Mouse (Mus musculus) layer of hippocampus, adult 9-11 months (tissue): Measurements from ENCODE around the gene Asap2.
A peak's percentile ranks its signal among the peaks of the same experiment; 100 is the strongest.

Source experiments
- DNase-seq: peaks from one replicate; pipeline ENCODE4 v3.0.0; 2022

Asap2 gene

GRCm38 (mm10) chr12:21268083-21268616, 277.9 kb downstream of the Asap2 start:
- no peak for DNase-seq

- no peak for DNase-seq
These were observed 284.2 kb downstream of the Asap2 start for GRCm38 (mm10) chr12:21274446-21274845.

GRCm38 (mm10) chr12:21277352-21277864, 287.1 kb downstream of the Asap2 start:
- DNase-seq = peak; percentile 40

GRCm38 (mm10) chr12:21284761-21285441, 294.6 kb downstream of the Asap2 start, which contains the start of gene Cpsf3:
Cpsf3 (plus strand) TSS chr12:21285391.
- DNase-seq = no peak

- no peak for DNase-seq
These were observed 295.4 kb downstream of the Asap2 start for GRCm38 (mm10) chr12:21285508-21286242.

- DNase-seq = peak; percentile 98
These were observed 296.0 kb downstream of the Asap2 start, which contains the start of gene Itgb1bp1 for GRCm38 (mm10) chr12:21286243-21286622. Itgb1bp1 (minus strand) TSS chr12:21286284.

GRCm38 (mm10) chr12:21286712-21287650, 296.7 kb downstream of the Asap2 start:
- DNase-seq = peak; percentile 21

- no peak for DNase-seq
These were observed 298.6 kb downstream of the Asap2 start for GRCm38 (mm10) chr12:21288716-21289395.

GRCm38 (mm10) chr12:21289651-21290050, 299.4 kb downstream of the Asap2 start:
- DNase-seq = no peak

- DNase-seq = no peak
These were observed 308.6 kb downstream of the Asap2 start for GRCm38 (mm10) chr12:21298856-21299255.

- DNase-seq = no peak
These were observed 311.1 kb downstream of the Asap2 start for GRCm38 (mm10) chr12:21301324-21301723.

- no peak for DNase-seq
These were observed 311.7 kb downstream of the Asap2 start for GRCm38 (mm10) chr12:21301932-21302331.

- no peak for DNase-seq
These were observed 312.1 kb downstream of the Asap2 start for GRCm38 (mm10) chr12:21302361-21302783.

GRCm38 (mm10) chr12:21305741-21306140, 315.5 kb downstream of the Asap2 start:
- no peak for DNase-seq

GRCm38 (mm10) chr12:21306721-21307120, 316.5 kb downstream of the Asap2 start:
- DNase-seq = no peak

- DNase-seq = no peak
These were observed 321.9 kb downstream of the Asap2 start for GRCm38 (mm10) chr12:21312201-21312600.

- DNase-seq = peak; percentile 75
These were observed 325.9 kb downstream of the Asap2 start, which contains the start of gene Iah1 for GRCm38 (mm10) chr12:21315923-21316868. Iah1 (plus strand) TSS chr12:21316389.

- peak; percentile 42 for DNase-seq
These were observed 326.6 kb downstream of the Asap2 start for GRCm38 (mm10) chr12:21316869-21317265.

GRCm38 (mm10) chr12:21318143-21318895, 328.1 kb downstream of the Asap2 start:
- DNase-seq = peak; percentile 37
